In the genomic region with DNA sequence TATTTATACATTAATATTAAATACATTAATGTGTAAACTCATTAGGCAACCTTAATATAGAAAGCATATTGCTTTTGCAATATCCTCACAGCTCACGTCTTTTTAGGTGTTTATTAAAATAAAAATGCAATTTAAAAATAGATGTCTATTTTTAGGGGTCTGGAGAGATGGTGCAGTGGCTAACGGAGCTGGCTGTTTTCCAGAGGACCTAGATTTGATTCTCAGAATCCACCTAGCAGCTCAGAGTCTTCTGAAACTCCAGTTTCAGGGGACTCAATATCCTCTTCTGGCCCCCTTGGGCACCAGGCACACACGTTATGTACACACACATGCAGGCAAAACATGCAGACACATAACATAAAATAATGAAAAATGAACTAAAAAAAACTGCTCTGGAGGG, we compare ENCODE assay signal across 28 mouse cellular contexts. TPM values are rescaled to one million over a fixed set of nuclear protein-coding genes. Genes with fewer than 3 reads are reported as not detected.
DNase-seq lines count a peak whose midpoint lies in the region; ATAC-seq and TF ChIP-seq lines count a peak whose summit lies in the region.
"Had no signal": no experiment of that assay in that cellular context is flagged by ENCODE, and none has a peak within 500 bp of the region (broad histone marks: within the 10 kb centered on the region; RNA-seq: fewer than 3 reads in every experiment).

No protein-coding gene starts in this region.

- H3K9me3 ChIP-seq in hindbrain, postnatal 0 days (ENCODE audit: low read length): no peaks in the 10 kb centered on the region
- H3K9me3 ChIP-seq in hindbrain, embryonic 10.5 days: no peaks in the 10 kb centered on the region
- no peaks in the 10 kb centered on the region for H3K9me3 ChIP-seq in heart, embryonic 15.5 days (replicated peaks)
- no peaks in the 10 kb centered on the region for H3K9me3 ChIP-seq in heart, postnatal 0 days (replicated peaks; ENCODE audit: control insufficient read depth, low read length)
- H3K9me3 ChIP-seq: embryonic facial prominence, embryonic 13.5 days; forebrain, embryonic 10.5 days; hindbrain, embryonic 12.5 days; liver, embryonic 12.5 days; midbrain, embryonic 12.5 days; neural tube, embryonic 13.5 days had no signal

- ATAC-seq in hindbrain, postnatal 0 days: no peak
- ATAC-seq in heart, embryonic 15.5 days (replicated peaks; ENCODE audit: insufficient number of reproducible peaks, insufficient read depth, low FRiP score, low read depth): no peak
- ATAC-seq in heart, postnatal 0 days (ENCODE audit: insufficient read depth, low read depth): peak; percentile 36; the same call in 1 of the 2 replicates
- ATAC-seq in activated CD4-positive, CD25-positive, alpha-beta regulatory T cell, adult 4 months: no peak
- ATAC-seq: intestine, embryonic 16.5 days; liver, embryonic 12.5 days; liver, postnatal 0 days; lung, postnatal 0 days had no signal

- H3K4me2 ChIP-seq in hindbrain, postnatal 0 days (ENCODE audit: low read depth, low read length): no peak overlapping the region
- peak overlapping the region; percentile 52 for H3K4me2 ChIP-seq in heart, embryonic 15.5 days
- peak overlapping the region; percentile 42 for H3K4me2 ChIP-seq in heart, postnatal 0 days (ENCODE audit: low read depth, low read length)
- H3K4me2 ChIP-seq: embryonic facial prominence, embryonic 13.5 days; hindbrain, embryonic 12.5 days; midbrain, embryonic 12.5 days; neural tube, embryonic 13.5 days had no signal

- no peaks in the 10 kb centered on the region for H3K27me3 ChIP-seq in hindbrain, postnatal 0 days (ENCODE audit: insufficient read depth, low read length)
- no peaks in the 10 kb centered on the region for H3K27me3 ChIP-seq in hindbrain, embryonic 10.5 days (ENCODE audit: insufficient read depth, poor library complexity, severe bottlenecking)
- H3K27me3 ChIP-seq in heart, embryonic 15.5 days: no peaks in the 10 kb centered on the region
- H3K27me3 ChIP-seq in heart, postnatal 0 days (ENCODE audit: control insufficient read depth, insufficient read depth, low read length): no peaks in the 10 kb centered on the region
- H3K27me3 ChIP-seq: embryonic facial prominence, embryonic 13.5 days; hindbrain, embryonic 12.5 days; liver, embryonic 12.5 days; midbrain, embryonic 12.5 days; neural tube, embryonic 13.5 days had no signal

- no peak overlapping the region for H3K27ac ChIP-seq in hindbrain, postnatal 0 days
- no peak overlapping the region for H3K27ac ChIP-seq in hindbrain, embryonic 10.5 days
- H3K27ac ChIP-seq in heart, embryonic 15.5 days: peak overlapping the region; percentile 81
- peak overlapping the region; percentile 47; the same call in 1 of the 2 replicates for H3K27ac ChIP-seq in heart, postnatal 0 days (ENCODE audit: low read depth)
- H3K27ac ChIP-seq: embryonic facial prominence, embryonic 13.5 days; forebrain, embryonic 10.5 days; hindbrain, embryonic 12.5 days; macrophage; midbrain, embryonic 12.5 days; neural tube, embryonic 13.5 days had no signal

- WGBS in hindbrain, postnatal 0 days: 65% methylated on average over 3 of the region's 3 CpGs
- WGBS in hindbrain, embryonic 10.5 days: 85% methylated on average over 3 of the region's 3 CpGs
- WGBS in heart, embryonic 15.5 days: 28% methylated on average over 3 of the region's 3 CpGs
- WGBS in heart, postnatal 0 days: 22% methylated on average over 3 of the region's 3 CpGs

- no peaks in the 10 kb centered on the region for H3K4me1 ChIP-seq in hindbrain, postnatal 0 days (ENCODE audit: insufficient read depth, low read length)
- H3K4me1 ChIP-seq in hindbrain, embryonic 10.5 days (replicated peaks): peaks cover 11% of the 10 kb centered on the region
- peaks cover 27% of the 10 kb centered on the region for H3K4me1 ChIP-seq in heart, embryonic 15.5 days (replicated peaks)
- peaks cover 18% of the 10 kb centered on the region for H3K4me1 ChIP-seq in heart, postnatal 0 days (ENCODE audit: control insufficient read depth, insufficient read depth)
- H3K4me1 ChIP-seq: embryonic facial prominence, embryonic 13.5 days; hindbrain, embryonic 12.5 days; midbrain, embryonic 12.5 days; neural tube, embryonic 13.5 days had no signal

- H3K36me3 ChIP-seq in hindbrain, postnatal 0 days (ENCODE audit: insufficient read depth, low read length): no peaks in the 10 kb centered on the region
- H3K36me3 ChIP-seq in hindbrain, embryonic 10.5 days: no peaks in the 10 kb centered on the region
- H3K36me3 ChIP-seq in heart, embryonic 15.5 days: no peaks in the 10 kb centered on the region
- H3K36me3 ChIP-seq in heart, postnatal 0 days (replicated peaks; ENCODE audit: control insufficient read depth, insufficient read depth, low read length): no peaks in the 10 kb centered on the region
- H3K36me3 ChIP-seq: embryonic facial prominence, embryonic 13.5 days; forebrain, embryonic 10.5 days; hindbrain, embryonic 12.5 days; liver, embryonic 12.5 days; midbrain, embryonic 12.5 days; neural tube, embryonic 13.5 days had no signal

- no peak for TF ChIP-seq CTCF in hindbrain, postnatal 0 days (IDR thresholded peaks at IDR 0.05; ENCODE audit: low read depth)
- TF ChIP-seq CTCF in heart, postnatal 0 days (IDR thresholded peaks at IDR 0.05; ENCODE audit: low read depth): no peak

- DNase-seq in heart, adult 11 months: peak; percentile 56
- no peak for DNase-seq in heart, adult 8-10 months (ENCODE audit: low spot score)
- peak; percentile 8 for DNase-seq in hindbrain, postnatal 0 days (ENCODE audit: low spot score)
- no peak for DNase-seq in hindbrain, embryonic 10.5 days (ENCODE audit: low spot score)
- peak; percentile 77 for DNase-seq in heart, postnatal 0 days (ENCODE audit: low spot score)
- DNase-seq: adrenal gland, adult 8-10 months; layer of hippocampus, postnatal 36 days; liver, postnatal 0 days; thymus, adult 2 months; thymus, postnatal 36 days had no signal

- H3K9ac ChIP-seq in hindbrain, postnatal 0 days (replicated peaks; ENCODE audit: low read length): no peak overlapping the region
- no peak overlapping the region for H3K9ac ChIP-seq in heart, embryonic 15.5 days
- no peak overlapping the region for H3K9ac ChIP-seq in heart, postnatal 0 days (replicated peaks; ENCODE audit: low read depth, low read length)
- H3K9ac ChIP-seq: embryonic facial prominence, embryonic 13.5 days; hindbrain, embryonic 12.5 days; liver, embryonic 12.5 days; liver, postnatal 0 days; midbrain, embryonic 12.5 days; neural tube, embryonic 13.5 days had no signal

- no peak for TF ChIP-seq EP300 in heart, postnatal 0 days (IDR thresholded peaks at IDR 0.05; ENCODE audit: low read depth)

- H3K4me3 ChIP-seq in hindbrain, postnatal 0 days (ENCODE audit: low read length): no peak overlapping the region
- H3K4me3 ChIP-seq in hindbrain, embryonic 10.5 days: no peak overlapping the region
- no peak overlapping the region for H3K4me3 ChIP-seq in heart, embryonic 15.5 days
- H3K4me3 ChIP-seq in heart, postnatal 0 days (ENCODE audit: low read depth, low read length): no peak overlapping the region
- H3K4me3 ChIP-seq: embryonic facial prominence, embryonic 13.5 days; forebrain, embryonic 10.5 days; hindbrain, embryonic 12.5 days; liver, embryonic 12.5 days; midbrain, embryonic 12.5 days; neural tube, embryonic 13.5 days had no signal

RNA-seq across cellular contexts. Expression of a gene that starts 2.6 kb away (rescaled TPM):
- total RNA-seq in heart, adult 8-10 months (2022): 1 to 10 TPM in 2 of 4 experiments, under 1 TPM in 2; 0.28 to 1.3 (median 1.0) TPM
- 1.6 TPM in 1 of 2 replicates, not detected in the other for total RNA-seq in hindbrain, postnatal 0 days (2014; rRNA removed)
- polyA plus RNA-seq in hindbrain, postnatal 0 days (2015; fragmentation: Nextera tagmentation; extraction: Ambion mirVana): not detected in 2 replicates
- polyA plus RNA-seq in hindbrain, embryonic 10.5 days (2016; fragmentation: Nextera tagmentation; extraction: Ambion mirVana): 1.8 and 2.5 TPM in 2 replicates
- polyA plus RNA-seq in heart, embryonic 15.5 days (2015; fragmentation: Nextera tagmentation; extraction: Ambion mirVana): 2.5 and 2.6 TPM in 2 replicates
- 2.9 TPM in 1 of 2 replicates, not detected in the other for total RNA-seq in heart, postnatal 0 days (2014; rRNA removed; ENCODE audit: low replicate concordance)
- polyA plus RNA-seq in heart, postnatal 0 days (2015; fragmentation: Nextera tagmentation; extraction: Ambion mirVana): 0.44 and 0.57 TPM in 2 replicates
- polyA plus RNA-seq in activated CD4-positive, CD25-positive, alpha-beta regulatory T cell, adult 4 months (2017; shearing (Covaris generic)): not detected
- total RNA-seq: CH12.LX; gastrocnemius, postnatal 10 days; layer of hippocampus, postnatal 36 days; left cerebral cortex, postnatal 4 days had no signal
- polyA plus RNA-seq: C2C12; large intestine, adult 2 months had no signal

RNA-seq across cellular contexts. Expression of a gene that starts 16.1 kb away (rescaled TPM):
- 1 to 10 TPM; 1.2 to 3.0 (median 1.7) TPM for total RNA-seq in heart, adult 8-10 months (2022)
- total RNA-seq in hindbrain, postnatal 0 days (2014; rRNA removed): 14.5 and 18.0 TPM in 2 replicates
- 9.0 and 9.4 TPM in 2 replicates for polyA plus RNA-seq in hindbrain, postnatal 0 days (2015; fragmentation: Nextera tagmentation; extraction: Ambion mirVana)
- 1.2 and 3.5 TPM in 2 replicates for polyA plus RNA-seq in hindbrain, embryonic 10.5 days (2016; fragmentation: Nextera tagmentation; extraction: Ambion mirVana)
- 2.7 and 5.7 TPM in 2 replicates for polyA plus RNA-seq in heart, embryonic 15.5 days (2015; fragmentation: Nextera tagmentation; extraction: Ambion mirVana)
- 1.2 and 3.5 TPM in 2 replicates for total RNA-seq in heart, postnatal 0 days (2014; rRNA removed; ENCODE audit: low replicate concordance)
- 2.7 and 3.5 TPM in 2 replicates for polyA plus RNA-seq in heart, postnatal 0 days (2015; fragmentation: Nextera tagmentation; extraction: Ambion mirVana)
- polyA plus RNA-seq in activated CD4-positive, CD25-positive, alpha-beta regulatory T cell, adult 4 months (2017; shearing (Covaris generic)): not detected
- total RNA-seq: CH12.LX; common myeloid progenitor, adult 5-6 weeks had no signal
- polyA plus RNA-seq: C2C12 had no signal

RNA-seq across cellular contexts. Expression of a gene that starts 46.4 kb away (rescaled TPM):
- 1 to 10 TPM in 1 of 4 experiments, under 1 TPM in 3; 0.12 to 1.1 (median 0.16) TPM for total RNA-seq in heart, adult 8-10 months (2022)
- total RNA-seq in hindbrain, postnatal 0 days (2014; rRNA removed): 0.05 TPM in 1 of 2 replicates, not detected in the other
- polyA plus RNA-seq in hindbrain, postnatal 0 days (2015; fragmentation: Nextera tagmentation; extraction: Ambion mirVana): not detected in 2 replicates
- polyA plus RNA-seq in hindbrain, embryonic 10.5 days (2016; fragmentation: Nextera tagmentation; extraction: Ambion mirVana): 0.10 and 0.15 TPM in 2 replicates
- polyA plus RNA-seq in heart, embryonic 15.5 days (2015; fragmentation: Nextera tagmentation; extraction: Ambion mirVana): 0.16 and 0.48 TPM in 2 replicates
- total RNA-seq in heart, postnatal 0 days (2014; rRNA removed; ENCODE audit: low replicate concordance): 0.23 and 0.31 TPM in 2 replicates
- 0.16 and 0.18 TPM in 2 replicates for polyA plus RNA-seq in heart, postnatal 0 days (2015; fragmentation: Nextera tagmentation; extraction: Ambion mirVana)
- 1 to 10 TPM in 1 of 2 experiments, under 1 TPM in 1; 0.60 to 1.2 TPM for polyA plus RNA-seq in activated CD4-positive, CD25-positive, alpha-beta regulatory T cell, adult 4 months (2017; shearing (Covaris generic))
- polyA plus RNA-seq: C2C12; embryonic facial prominence, embryonic 13.5 days; forebrain, embryonic 16.5 days; hindbrain, embryonic 12.5 days had no signal

RNA-seq across cellular contexts. Expression of a gene that starts 47.4 kb away (rescaled TPM):
- 10 to 100 TPM; 10.8 to 19.7 (median 15.5) TPM for total RNA-seq in heart, adult 8-10 months (2022)
- total RNA-seq in hindbrain, postnatal 0 days (2014; rRNA removed): 29.0 and 39.7 TPM in 2 replicates
- polyA plus RNA-seq in hindbrain, postnatal 0 days (2015; fragmentation: Nextera tagmentation; extraction: Ambion mirVana): 3.5 and 5.0 TPM in 2 replicates
- polyA plus RNA-seq in hindbrain, embryonic 10.5 days (2016; fragmentation: Nextera tagmentation; extraction: Ambion mirVana): 19.2 and 19.5 TPM in 2 replicates
- 8.9 and 10.5 TPM in 2 replicates for polyA plus RNA-seq in heart, embryonic 15.5 days (2015; fragmentation: Nextera tagmentation; extraction: Ambion mirVana)
- total RNA-seq in heart, postnatal 0 days (2014; rRNA removed; ENCODE audit: low replicate concordance): 19.0 and 27.4 TPM in 2 replicates
- polyA plus RNA-seq in heart, postnatal 0 days (2015; fragmentation: Nextera tagmentation; extraction: Ambion mirVana): 4.7 and 5.5 TPM in 2 replicates
- polyA plus RNA-seq in activated CD4-positive, CD25-positive, alpha-beta regulatory T cell, adult 4 months (2017; shearing (Covaris generic)): 10 to 100 TPM in 1 of 2 experiments, 1 to 10 TPM in 1; 9.6 to 11.9 TPM

RNA-seq across cellular contexts. Expression of a gene that starts 47.5 kb away (rescaled TPM):
- total RNA-seq in heart, adult 8-10 months (2022): 10 to 100 TPM; 16.3 to 24.2 (median 22.1) TPM
- total RNA-seq in hindbrain, postnatal 0 days (2014; rRNA removed): 9.9 and 10.2 TPM in 2 replicates
- 34.4 and 36.7 TPM in 2 replicates for polyA plus RNA-seq in hindbrain, postnatal 0 days (2015; fragmentation: Nextera tagmentation; extraction: Ambion mirVana)
- polyA plus RNA-seq in hindbrain, embryonic 10.5 days (2016; fragmentation: Nextera tagmentation; extraction: Ambion mirVana): 81.8 and 99.4 TPM in 2 replicates
- polyA plus RNA-seq in heart, embryonic 15.5 days (2015; fragmentation: Nextera tagmentation; extraction: Ambion mirVana): 33.5 and 40.2 TPM in 2 replicates
- 7.1 and 12.9 TPM in 2 replicates for total RNA-seq in heart, postnatal 0 days (2014; rRNA removed; ENCODE audit: low replicate concordance)
- polyA plus RNA-seq in heart, postnatal 0 days (2015; fragmentation: Nextera tagmentation; extraction: Ambion mirVana): 30.3 and 31.4 TPM in 2 replicates
- polyA plus RNA-seq in activated CD4-positive, CD25-positive, alpha-beta regulatory T cell, adult 4 months (2017; shearing (Covaris generic)): 10 to 100 TPM; 80.8 to 86.1 TPM

Comparison
In these comparisons a context has a peak if more than half of its experiments do, and no peak if none do; other contexts are left out.
1. DNase-seq: peak in heart, adult 11 months (single experiment), hindbrain, postnatal 0 days (single experiment) and heart, postnatal 0 days (single experiment); none in heart, adult 8-10 months (single experiment) and hindbrain, embryonic 10.5 days (single experiment).
2. H3K27ac ChIP-seq: peak in heart, embryonic 15.5 days (single experiment) and heart, postnatal 0 days (single experiment); none in hindbrain, postnatal 0 days (single experiment) and hindbrain, embryonic 10.5 days (single experiment).